Mouse (Mus musculus) layer of hippocampus, postnatal 36 days (tissue): ENCODE data around the gene Utf1. TPM values are rescaled to one million over a fixed set of nuclear protein-coding genes. Genes with fewer than 3 reads are reported as not detected.
A peak's percentile ranks its signal among the peaks of the same experiment; 100 is the strongest.

ENCODE experiments used
- DNase-seq, 2 experiments: peaks; one replicate each; pipeline ENCODE4 v3.0.0; 2022
- total RNA-seq, 2 experiments: library from RNA; stranded (reverse); gene quantifications; 2 replicates each; pipeline ENCODE4 v1.2.3; 2021

Gene Utf1
- total RNA-seq, 2 experiments from 2014 or later: not detected

- DNase-seq: no peak
Measured at GRCm38 (mm10) chr7:139940476-139941209, 2.9 kb upstream of the Utf1 start.

GRCm38 (mm10) chr7:139944291-139945240 lies 977 bp downstream of the Utf1 start:
- DNase-seq: no peak

GRCm38 (mm10) chr7:139945516-139945915 lies 1.9 kb downstream of the Utf1 start:
- DNase-seq: no peak

GRCm38 (mm10) chr7:139946032-139946431 lies 2.4 kb downstream of the Utf1 start:
- no peak for DNase-seq

- no peak for DNase-seq
Measured at GRCm38 (mm10) chr7:139949893-139950282, 6.3 kb downstream of the Utf1 start.

- no peak for DNase-seq
Measured at GRCm38 (mm10) chr7:139950283-139950971, 6.8 kb downstream of the Utf1 start.

- DNase-seq: no peak
Measured at GRCm38 (mm10) chr7:139951079-139951478, 7.5 kb downstream of the Utf1 start.

- no peak for DNase-seq
Measured at GRCm38 (mm10) chr7:139951991-139952633, 8.5 kb downstream of the Utf1 start.

- DNase-seq: no peak
Measured at GRCm38 (mm10) chr7:139955505-139955904, 11.9 kb downstream of the Utf1 start.

GRCm38 (mm10) chr7:139956658-139957057 lies 13.1 kb downstream of the Utf1 start:
- no peak for DNase-seq

GRCm38 (mm10) chr7:139957437-139957836 lies 13.8 kb downstream of the Utf1 start:
- no peak for DNase-seq

- no peak for DNase-seq
Measured at GRCm38 (mm10) chr7:139957958-139958357, 14.4 kb downstream of the Utf1 start.

GRCm38 (mm10) chr7:139961141-139961540 lies 17.6 kb downstream of the Utf1 start:
- no peak for DNase-seq

GRCm38 (mm10) chr7:139963814-139964213 lies 20.2 kb downstream of the Utf1 start:
- no peak for DNase-seq

GRCm38 (mm10) chr7:139967175-139967574 lies 23.6 kb downstream of the Utf1 start:
- DNase-seq: no peak

GRCm38 (mm10) chr7:139968428-139968827 lies 24.8 kb downstream of the Utf1 start:
- no peak for DNase-seq

- DNase-seq: peak; percentile 79 to 83
Measured at GRCm38 (mm10) chr7:139969348-139970130, 25.9 kb downstream of the Utf1 start.

- DNase-seq: no peak
Measured at GRCm38 (mm10) chr7:139970216-139970919, 26.8 kb downstream of the Utf1 start.

GRCm38 (mm10) chr7:139970979-139971378 lies 27.4 kb downstream of the Utf1 start:
- DNase-seq: no peak

GRCm38 (mm10) chr7:139971436-139971835 lies 27.8 kb downstream of the Utf1 start:
- no peak for DNase-seq

GRCm38 (mm10) chr7:139972923-139973331 lies 29.3 kb downstream of the Utf1 start:
- DNase-seq: no peak
